Mouse (Mus musculus) adrenal gland, adult (tissue): Measurements from ENCODE around the gene Txndc2.
"Not testable (repeated sequence)": the region's sequence is repeated elsewhere in the genome, so short reads cannot be mapped to it uniquely, and the experiment has no call there.

Experiments
- DNase-seq, 2 experiments: peaks; one replicate each; pipeline ENCODE4 v3.0.0; 2022 to 2023; ENCODE audit warnings: low spot score in 1 of 2; ENCODE audit not compliant: inconsistent age in 2 of 2

Txndc2 gene

GRCm38 (mm10) chr17:65656731-65657130 lies 14.8 kb upstream of the Txndc2 start:
- DNase-seq, result peak in 1 of 2 experiments; percentile 53

GRCm38 (mm10) chr17:65656076-65656475 lies 14.1 kb upstream of the Txndc2 start:
- DNase-seq, result no peak

- no peak for DNase-seq
Observed at GRCm38 (mm10) chr17:65655608-65656007, 13.6 kb upstream of the Txndc2 start.

- no peak for DNase-seq
Observed at GRCm38 (mm10) chr17:65650598-65650997, 8.6 kb upstream of the Txndc2 start.

- peak in 1 of 2 experiments; percentile 58 for DNase-seq
Observed at GRCm38 (mm10) chr17:65649175-65649493, 7.2 kb upstream of the Txndc2 start.

GRCm38 (mm10) chr17:65648371-65649174 lies 6.6 kb upstream of the Txndc2 start:
- DNase-seq, result peak; percentile 83 to 94

- DNase-seq, result peak in 1 of 2 experiments; percentile 71
Observed at GRCm38 (mm10) chr17:65647961-65648360, 6.0 kb upstream of the Txndc2 start.

- DNase-seq, result peak; percentile 90 to 95
Observed at GRCm38 (mm10) chr17:65647226-65647625, 5.3 kb upstream of the Txndc2 start.

GRCm38 (mm10) chr17:65643579-65643978 lies 1.6 kb upstream of the Txndc2 start:
- no peak for DNase-seq

GRCm38 (mm10) chr17:65643051-65643521 lies 1.1 kb upstream of the Txndc2 start:
- DNase-seq, result peak in 1 of 2 experiments; percentile 47

- no peak for DNase-seq
Observed at GRCm38 (mm10) chr17:65642578-65642991, 617 bp upstream of the Txndc2 start.

GRCm38 (mm10) chr17:65639144-65639543 lies 2.8 kb downstream of the Txndc2 start:
- DNase-seq, result no peak

- peak; percentile 36 to 76 for DNase-seq
Observed at GRCm38 (mm10) chr17:65635715-65636360, 6.1 kb downstream of the Txndc2 start.

GRCm38 (mm10) chr17:65629943-65630342 lies 12.0 kb downstream of the Txndc2 start:
- DNase-seq, result no peak

- not testable (repeated sequence) for DNase-seq
Observed at GRCm38 (mm10) chr17:65628823-65629532, 13.0 kb downstream of the Txndc2 start.

GRCm38 (mm10) chr17:65626301-65626700 lies 15.7 kb downstream of the Txndc2 start:
- no peak for DNase-seq

- DNase-seq, result no peak
Observed at GRCm38 (mm10) chr17:65625563-65625962, 16.4 kb downstream of the Txndc2 start.

- no peak for DNase-seq
Observed at GRCm38 (mm10) chr17:65623130-65623529, 18.8 kb downstream of the Txndc2 start.

- DNase-seq, result peak in 1 of 2 experiments; percentile 89
Observed at GRCm38 (mm10) chr17:65618431-65618830, 23.5 kb downstream of the Txndc2 start.

GRCm38 (mm10) chr17:65615678-65616077 lies 26.3 kb downstream of the Txndc2 start:
- DNase-seq, result no peak

GRCm38 (mm10) chr17:65614431-65614830 lies 27.5 kb downstream of the Txndc2 start:
- DNase-seq, result peak in 1 of 2 experiments; percentile 73
